Mouse (Mus musculus) mouse embryonic stem cell (cell line): Measurements from ENCODE around the gene Slc25a26.
"Not testable (repeated sequence)": the region's sequence is repeated elsewhere in the genome, so short reads cannot be mapped to it uniquely, and the experiment has no call there.

Experiments used
- in situ Hi-C, 2 experiments: fragments of 300-500 bp; cut with MboI; formaldehyde crosslinking; loops; 1 replicate in 1 of 2; 3 replicates in 1 of 2; pipeline ENCODE4 v1.14.3; 2019 to 2020; ENCODE audit warnings: low sequenced_read_pairs in 2 of 2, low pct_unique_long_range_greater_than_20kb in 1 of 2, mixed read lengths in 1 of 2; ENCODE audit not compliant: unreplicated experiment in 1 of 2

The Slc25a26 gene

DNA sequence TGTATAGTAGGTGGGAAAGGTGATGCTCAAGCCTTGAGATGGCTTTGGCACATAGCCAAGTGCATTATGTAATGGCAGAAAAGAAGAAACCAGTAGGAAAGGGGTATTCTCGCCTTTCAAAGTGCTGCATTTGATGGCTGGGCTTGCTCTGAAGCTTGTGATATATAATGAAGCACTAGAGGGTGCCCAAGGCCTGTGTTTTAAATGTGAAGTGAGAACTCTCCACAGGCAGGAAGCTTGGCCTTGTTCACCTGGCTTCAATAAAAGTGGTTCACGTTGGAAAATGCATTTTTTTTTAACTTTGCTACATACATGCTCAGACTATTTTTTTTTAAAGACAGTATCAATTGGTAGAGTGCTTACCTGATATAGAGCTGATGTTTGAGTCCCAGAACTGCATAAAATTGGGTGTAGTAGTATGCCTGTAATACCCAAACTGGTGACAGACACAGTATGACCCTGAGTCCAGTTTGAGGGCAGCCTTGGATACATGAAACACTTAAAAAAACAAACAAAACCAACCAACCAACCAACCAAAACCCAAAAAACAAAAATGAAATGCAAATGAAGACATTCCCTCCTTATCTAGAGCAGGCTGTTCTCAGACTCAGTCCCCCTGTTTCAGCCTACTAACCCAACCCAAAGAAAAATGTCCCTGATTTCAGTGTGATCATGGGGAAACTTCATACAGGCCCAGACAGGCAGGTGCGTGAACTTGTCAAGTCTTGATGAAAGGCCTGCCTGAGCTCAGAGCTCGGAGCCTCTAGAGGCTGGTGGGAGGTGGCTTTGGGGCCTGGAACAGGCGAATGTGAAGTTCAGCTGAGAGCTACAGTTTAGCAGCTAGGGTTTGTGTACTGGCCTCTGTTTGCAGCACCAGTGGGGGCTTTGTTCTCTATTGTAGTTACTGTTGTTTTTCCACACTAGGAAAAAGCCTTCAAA is 44.0 kb downstream of the Slc25a26 start:
- in situ Hi-C loops = loop anchor here (10.0 to 25.0 kb wide), 2 partner anchors 418 to 421 kb away; no protein-coding TSS in a partner anchor

DNA sequence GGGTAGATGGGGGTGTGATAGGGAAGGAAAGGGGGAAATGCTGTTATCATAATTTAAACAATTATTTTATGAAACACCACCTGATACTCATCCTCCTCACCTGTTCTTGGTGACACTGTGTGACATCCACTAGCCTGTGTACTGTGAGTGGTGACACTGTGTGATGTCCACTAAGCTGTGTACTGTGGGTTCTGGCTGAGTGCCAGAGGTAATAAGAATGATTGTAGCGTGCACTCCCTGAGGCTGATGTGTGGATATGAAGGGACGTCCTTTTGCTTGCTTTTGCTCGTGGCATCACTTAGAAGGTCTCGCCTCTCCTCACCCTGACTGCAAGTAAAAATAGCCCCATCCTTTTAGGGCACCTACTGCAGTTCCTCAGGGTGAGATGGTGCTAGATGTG is 47.1 kb downstream of the Slc25a26 start:
- in situ Hi-C loops = loop anchor here (10.0 to 25.0 kb wide), 2 partner anchors 415 to 418 kb away; no protein-coding TSS in a partner anchor

DNA sequence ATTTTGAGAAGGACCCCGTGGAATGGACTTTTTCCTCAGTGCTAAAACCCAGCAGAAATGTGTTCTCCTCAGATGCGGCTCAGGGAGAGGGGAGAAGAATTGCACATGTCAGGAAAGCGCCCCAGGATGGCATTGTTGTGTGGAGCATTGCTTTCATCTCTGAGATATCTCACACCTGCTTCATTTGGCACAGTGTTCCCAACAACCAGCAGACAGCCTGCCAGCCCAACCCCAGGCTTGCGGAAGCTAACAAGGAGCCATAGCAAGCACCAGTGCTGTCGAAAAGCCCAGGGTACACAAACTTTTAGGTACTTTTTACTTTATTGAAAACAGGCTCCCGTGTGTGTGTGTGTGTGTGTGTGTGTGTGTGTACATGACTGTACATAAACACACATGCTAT is 50.2 kb downstream of the Slc25a26 start:
- in situ Hi-C loops = no loop called here

DNA sequence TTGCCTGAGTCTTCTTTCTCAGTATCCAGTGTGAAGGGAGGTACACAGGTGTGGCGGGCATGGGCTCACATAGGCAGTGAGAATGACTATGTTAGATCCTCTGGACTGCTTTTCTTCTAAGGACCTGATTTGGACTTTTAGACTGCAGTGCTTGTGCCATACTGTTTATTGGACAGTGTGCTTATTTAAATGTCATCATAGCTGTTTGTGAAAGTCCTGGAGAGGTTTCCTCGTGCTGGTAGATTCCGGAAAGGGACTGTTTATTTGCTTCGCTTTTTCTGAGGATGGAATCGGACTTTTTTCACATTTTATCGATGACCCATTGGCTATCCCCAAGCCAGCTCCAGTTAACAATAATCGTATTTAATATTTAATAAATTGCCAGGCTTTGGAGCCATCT is 50.7 kb downstream of the Slc25a26 start:
- in situ Hi-C loops = no loop called here

DNA sequence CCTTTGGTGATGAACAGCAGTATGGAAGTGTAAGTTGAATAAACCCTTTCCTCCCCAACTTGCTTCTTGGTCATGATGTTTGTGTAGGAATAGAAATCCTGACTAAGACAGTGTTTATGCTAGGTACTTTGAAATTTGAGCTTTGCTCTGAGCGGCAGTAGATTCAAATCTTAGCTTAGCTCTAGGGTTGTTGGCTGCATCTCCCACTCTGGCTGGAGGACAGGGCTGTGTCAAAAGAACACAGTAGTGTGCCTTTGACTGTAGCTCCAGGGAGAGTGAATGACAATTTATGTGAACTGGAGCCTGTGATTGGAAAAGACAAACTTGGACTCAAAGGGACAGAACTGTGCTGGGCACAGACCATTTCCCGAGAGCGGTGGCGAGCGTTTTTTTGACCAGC is 53.0 kb downstream of the Slc25a26 start:
- in situ Hi-C loops = no loop called here

DNA sequence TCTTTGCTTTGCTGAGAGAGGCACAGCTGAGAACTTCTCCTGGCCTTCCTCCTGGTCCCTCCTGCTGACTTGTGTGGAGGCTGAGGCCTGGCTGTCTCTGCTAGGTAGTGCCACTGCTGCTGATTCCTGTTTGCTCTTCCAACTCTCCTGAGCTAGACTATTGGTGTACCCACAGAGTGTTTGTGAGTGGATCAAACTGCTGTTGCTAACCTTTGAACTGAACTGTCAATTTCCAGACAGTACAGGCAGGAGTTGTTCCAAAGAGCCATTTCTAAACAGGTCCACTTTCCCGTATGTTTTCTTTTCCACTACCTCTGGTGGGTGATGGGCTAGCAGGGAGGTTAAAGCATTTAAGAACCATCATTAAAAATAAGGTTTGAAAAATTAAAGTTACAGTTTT is 58.5 kb downstream of the Slc25a26 start:
- in situ Hi-C loops = not testable (repeated sequence)

DNA sequence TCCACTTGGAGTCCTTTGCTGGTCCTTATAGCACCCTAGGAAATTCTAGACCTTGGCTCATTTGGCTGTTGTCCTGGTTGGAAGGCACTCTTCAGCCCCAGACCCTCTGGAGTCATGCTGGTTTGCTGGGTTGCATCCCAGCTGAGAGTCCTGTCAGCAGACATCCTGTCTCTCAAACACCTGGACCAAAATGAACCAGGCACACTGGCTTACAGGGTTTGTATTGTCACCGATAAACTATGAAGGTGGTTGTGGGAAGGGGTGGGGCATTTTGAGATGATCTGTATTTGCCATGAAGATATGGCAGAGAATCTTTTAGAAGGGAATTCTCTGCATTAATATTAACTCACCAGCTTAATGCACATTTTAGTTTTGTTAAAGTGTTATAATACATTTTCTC is 60.8 kb downstream of the Slc25a26 start:
- in situ Hi-C loops = no loop called here

DNA sequence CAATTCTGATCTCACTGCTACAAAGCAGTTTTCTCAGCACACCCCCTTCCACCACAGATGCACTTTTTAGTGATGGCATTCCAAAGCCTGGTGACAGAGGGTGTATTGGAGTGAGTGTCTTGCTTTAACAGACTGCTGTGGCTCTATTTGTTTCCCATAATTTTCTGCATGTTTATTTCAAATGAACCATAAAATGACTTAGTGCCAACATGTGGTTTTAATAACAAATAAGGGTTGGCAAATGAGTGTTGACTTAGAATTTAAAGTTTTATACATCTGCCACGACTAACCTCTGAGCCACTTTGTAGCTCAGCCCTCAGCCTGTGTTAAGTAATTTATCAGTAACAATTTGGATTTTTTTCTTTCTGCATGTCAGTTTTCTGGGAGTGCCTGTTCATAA is 61.2 kb downstream of the Slc25a26 start:
- in situ Hi-C loops = no loop called here

DNA sequence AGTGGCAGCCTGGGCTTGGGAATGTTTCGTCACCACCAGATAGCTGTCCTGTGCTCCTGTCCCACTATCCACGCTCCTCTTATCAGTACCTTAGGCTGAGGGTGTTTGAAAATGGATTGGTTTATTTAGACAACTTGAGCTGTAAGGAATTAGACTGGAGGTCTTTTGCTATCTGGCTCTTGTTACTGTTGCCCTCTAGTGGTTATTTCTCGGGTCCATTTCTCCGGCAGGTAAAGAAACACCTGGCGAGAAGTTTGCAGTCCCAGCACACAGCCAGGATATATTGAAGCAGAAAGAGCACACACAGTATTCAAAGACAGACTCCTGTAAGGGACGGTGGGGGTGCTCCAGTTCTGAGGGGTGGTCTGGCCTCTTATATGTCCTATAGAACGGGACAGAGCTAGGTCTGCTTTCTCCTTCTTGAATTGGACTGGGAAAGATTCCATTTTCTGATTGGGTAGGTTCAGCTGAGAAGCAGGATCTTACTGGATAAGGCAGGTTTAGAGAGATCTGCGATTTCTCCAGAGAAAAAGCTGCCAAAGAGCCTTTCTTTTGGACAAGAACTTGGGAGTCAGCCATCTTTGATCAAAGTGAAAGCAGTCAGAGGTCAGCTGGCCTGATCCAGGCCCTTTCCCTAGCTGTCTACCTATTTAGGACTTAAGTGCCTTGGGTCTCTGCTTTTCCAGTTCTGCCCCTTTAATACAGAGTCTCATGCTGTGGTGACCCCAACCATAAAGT is 63.2 kb downstream of the Slc25a26 start:
- in situ Hi-C loops = no loop called here

DNA sequence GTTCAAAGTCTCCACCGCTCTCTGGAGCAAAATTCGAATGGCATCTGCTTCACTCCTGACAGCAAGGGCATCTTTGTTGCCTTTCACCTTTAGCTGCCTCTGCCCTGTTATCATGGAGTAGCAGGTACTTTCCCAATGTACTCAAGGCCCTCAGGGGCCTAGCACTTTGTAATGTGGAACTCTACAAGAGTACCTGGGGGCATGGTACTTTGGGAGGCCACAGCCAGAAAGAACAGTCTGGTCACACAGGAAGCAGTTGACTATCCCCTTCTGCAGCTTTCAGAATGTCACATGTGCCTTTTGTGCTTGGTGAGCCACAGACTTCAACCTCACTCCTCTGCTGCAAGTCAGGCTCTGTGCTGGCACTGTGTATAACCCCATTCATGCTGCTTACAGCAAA is 65.6 kb downstream of the Slc25a26 start:
- in situ Hi-C loops = no loop called here

DNA sequence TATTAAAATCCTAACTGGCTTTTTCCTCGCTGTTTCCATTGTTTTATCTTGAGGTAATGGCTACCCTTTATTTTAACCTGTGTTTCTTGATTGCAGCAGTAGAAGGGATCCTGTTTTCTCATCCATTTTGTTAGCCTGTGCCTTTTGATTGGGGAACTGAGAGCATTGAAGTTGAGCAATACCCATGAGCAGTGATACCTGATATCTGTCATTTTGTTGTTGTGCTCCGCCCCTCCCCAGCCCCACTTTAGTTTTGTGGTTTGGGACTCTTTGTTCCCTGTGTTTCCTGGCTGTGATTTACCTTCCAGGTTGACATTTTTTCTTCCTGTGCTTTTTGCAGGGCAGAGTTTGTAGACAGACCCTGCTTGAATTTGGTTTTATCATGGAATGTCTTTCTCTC is 67.9 kb downstream of the Slc25a26 start:
- in situ Hi-C loops = no loop called here

DNA sequence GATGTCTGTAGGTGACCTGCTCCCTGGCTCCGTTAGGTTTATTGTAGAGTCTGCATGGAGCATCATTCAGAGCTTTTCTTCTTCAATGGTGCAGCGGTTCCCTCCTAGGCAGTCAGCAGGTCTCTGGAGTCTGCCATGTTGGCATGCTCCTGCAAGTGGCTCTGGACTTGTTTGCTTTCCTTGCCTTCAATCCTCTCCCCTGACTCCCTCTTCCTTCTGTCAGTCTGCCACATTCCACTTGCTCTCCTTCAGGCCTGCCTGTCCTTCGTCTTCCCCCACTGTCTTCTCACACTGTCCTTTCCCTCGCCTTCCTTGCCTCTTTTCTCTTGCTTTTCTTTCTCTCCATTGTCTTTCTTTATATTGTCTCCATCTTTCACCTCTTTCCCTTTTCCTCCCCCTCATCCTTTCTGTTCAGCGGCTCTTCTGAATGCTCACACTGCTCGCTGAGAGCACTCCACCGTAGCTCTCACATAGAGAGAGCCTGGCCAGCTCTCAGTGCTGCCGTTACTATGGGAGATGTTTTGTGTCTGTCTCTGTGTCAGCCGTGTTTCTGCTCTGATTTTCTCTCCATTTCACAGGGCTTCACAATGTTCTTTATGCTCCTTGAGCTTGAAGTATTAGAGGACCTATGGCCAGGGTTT is 75.5 kb downstream of the Slc25a26 start:
- in situ Hi-C loops = no loop called here

DNA sequence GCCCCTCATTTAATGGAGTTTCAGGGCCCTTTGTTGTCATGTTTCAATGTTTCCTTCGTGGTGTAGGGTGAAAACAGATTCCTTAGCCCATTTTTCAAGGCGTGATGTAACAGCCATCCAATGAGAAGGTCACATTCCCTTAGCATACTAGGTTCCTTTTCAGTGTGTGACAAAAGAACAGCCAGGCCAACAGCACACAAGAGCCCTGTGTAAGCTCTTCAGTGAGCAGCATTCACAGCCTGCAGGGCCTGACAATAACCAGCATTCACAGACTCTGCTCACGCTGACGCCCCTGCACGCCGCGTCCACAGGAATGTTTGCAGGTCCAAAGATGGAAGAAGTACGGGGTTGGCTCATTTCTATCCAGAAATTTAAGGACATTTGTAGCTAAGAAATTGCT is 77.9 kb downstream of the Slc25a26 start:
- in situ Hi-C loops = no loop called here

DNA sequence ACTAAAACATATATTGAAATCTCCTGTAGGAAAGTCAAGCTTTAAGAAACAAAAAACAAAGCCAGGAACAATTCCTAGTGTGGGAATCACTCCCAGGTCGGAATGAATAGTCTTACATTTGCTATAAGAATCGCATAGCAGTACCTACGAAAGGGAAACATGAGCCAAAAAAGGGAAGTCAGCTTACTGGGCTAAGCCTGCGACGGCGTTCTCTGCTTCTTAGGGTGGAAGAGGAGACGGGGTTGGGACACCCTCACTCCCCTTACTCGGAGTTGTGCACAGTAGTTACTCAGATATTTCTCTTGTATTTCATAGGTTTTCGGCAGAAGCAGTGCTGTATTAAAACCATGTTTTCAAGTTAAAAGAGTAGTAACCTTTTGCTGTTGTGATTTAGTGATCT is 81.9 kb downstream of the Slc25a26 start:
- in situ Hi-C loops = no loop called here

DNA sequence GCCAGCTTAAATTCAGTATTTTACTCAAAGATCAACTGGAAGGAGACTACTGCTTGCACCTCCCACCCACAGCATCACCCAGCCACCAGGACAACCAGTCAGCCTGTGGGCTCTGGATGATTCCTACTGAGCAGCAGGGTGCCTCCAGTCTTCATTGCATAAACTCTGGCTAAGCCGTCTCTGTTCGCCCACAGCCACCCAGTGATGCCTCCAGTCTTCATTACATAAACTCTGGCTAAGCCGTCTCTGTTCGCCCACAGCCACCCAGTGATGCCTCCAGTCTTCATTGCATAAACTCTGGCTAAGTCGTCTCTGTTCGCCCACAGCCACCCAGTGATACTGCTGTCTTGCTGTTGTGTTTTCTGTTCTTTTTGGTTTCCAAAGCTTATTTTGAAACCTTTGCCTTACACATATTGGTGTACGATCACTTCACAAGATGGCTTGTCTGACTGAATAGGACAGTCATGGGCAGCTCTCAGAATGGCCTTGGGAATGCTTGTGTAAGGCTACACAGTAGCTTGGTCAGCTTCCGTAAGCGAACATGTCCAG is 84.1 kb downstream of the Slc25a26 start:
- in situ Hi-C loops = no loop called here

DNA sequence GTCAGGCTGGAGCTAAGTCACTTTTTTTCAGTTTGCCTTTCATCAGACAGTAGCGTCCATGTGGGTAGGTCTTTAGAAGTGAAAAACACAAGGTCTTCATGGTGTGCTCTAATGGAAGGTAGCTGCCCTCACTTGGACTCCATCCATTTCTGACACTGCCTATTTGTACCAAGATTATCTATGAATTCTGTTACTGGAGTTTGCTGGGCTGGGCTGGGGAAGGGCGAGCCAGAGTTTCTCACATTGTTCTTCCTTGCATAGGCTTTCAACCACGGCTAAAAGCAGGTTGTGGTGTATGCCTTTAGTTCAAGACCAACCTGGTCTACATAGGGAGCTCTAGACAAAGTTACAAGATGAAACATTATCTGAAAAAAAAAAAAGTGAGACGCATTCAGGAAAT is 84.8 kb downstream of the Slc25a26 start:
- in situ Hi-C loops = no loop called here

DNA sequence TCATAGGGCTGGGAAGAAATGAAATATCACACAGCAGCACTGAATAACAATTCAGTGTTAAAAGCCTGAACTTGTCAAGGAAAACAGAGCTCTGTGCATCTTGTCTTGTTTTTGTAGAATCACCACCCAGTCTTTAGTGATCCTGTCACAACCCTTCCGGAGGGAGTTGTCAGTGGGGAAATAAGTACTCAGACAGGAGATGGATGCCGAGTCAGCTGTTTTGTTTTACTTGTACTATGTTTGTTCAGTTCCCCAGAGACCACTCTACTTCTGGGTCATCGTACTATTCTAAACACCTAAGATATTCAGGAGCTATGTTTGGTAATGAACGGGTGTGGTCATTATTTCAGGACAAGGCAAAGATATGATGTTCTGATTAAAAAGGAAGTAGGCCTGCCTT is 88.2 kb downstream of the Slc25a26 start:
- in situ Hi-C loops = no loop called here

DNA sequence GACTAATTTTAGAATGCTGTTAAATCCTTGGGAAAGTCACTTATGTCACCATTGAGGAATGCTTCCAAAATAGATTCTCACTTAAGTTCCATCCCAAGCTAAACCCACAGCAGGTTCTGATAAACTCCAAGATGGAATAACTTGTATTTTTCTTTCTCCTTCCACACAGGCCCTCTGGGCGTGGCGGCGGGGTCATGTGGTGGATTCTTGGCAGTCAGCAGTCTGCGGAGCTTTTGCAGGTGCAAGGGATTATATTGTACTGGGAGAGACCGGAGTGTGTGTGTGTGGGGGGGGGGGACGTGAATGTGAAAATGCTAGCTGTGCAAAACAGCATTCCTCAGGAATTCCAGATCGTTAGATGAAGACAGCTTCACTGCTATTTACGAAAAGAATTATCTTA is 92.1 kb downstream of the Slc25a26 start:
- in situ Hi-C loops = no loop called here

DNA sequence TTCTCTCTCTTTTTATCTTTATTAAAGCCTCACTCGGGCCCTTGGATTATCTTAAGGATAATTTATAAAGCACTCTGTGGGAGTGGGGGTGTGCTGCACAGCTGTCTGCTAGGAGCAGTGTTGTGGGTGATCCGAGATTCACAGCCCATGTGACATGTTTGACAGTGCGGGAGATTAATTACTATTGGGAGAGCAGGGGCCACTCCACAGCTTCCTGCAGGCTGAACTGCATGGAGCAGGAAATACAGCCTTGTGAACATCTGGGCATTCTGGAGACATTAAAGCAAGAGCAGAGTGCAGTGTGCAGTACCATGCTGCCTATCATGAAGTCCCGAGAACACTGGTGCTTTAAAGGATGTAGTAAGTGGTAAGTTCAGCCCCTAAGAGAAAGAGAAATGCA is 92.6 kb downstream of the Slc25a26 start:
- in situ Hi-C loops = no loop called here
